ENCODE assay signal across 8 mouse cellular contexts in the genomic region with DNA sequence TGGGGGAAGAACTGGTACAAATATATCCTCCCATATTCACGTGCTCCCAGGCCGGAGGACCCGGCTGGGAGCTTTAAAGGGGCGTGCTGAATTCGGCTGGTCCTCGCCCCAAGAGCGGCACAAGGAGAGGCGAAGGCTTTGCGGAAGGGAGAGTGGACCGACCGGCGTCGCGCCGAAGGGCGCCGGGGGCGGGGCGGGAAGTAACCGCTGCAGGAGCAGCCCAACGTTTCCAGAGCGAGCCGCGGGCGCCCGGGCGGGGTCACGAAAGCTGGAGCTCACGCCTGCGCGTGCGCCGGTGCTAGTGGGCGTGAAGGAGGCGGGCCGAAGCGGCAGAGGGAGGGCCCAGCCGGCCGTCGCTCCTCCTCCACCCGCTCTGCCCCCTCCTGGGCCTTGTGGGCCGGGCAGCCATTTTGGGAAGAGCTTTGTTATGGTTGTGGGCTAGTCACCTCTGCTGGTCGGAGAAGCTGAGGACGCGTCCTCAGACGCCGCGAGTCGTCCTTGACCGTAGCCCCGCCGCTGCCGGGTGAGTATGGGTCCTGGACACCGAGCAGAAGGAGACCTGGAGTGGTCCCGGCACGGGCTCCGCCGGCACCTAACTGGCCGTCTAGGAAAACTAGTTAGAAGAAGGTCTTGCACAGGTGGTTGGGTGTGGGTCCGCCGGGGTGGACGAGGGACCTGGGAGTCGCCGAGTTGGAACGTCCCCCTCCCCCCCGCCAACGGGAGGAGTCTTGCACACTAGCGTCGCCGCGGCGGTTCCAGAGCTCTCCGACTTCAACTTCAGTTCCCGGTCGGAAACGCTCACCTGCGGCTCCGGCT. TPM values are rescaled to one million over a fixed set of nuclear protein-coding genes. Genes with fewer than 3 reads are reported as not detected.
DNase-seq lines count a peak whose midpoint lies in the region; ATAC-seq and TF ChIP-seq lines count a peak whose summit lies in the region.

Gpbp1l1 (plus strand) TSS at position 353 of the 816 bp plus-strand sequence.

- peak; percentile 63; the same call in 1 of the 2 replicates for TF ChIP-seq POLR2A in cortical plate, adult 2 months (IDR thresholded peaks at IDR 0.05; ENCODE audit: extremely low read depth, insufficient read depth, low read length)

- peak; percentile 74 for ATAC-seq in activated CD4-positive, CD25-positive, alpha-beta regulatory T cell, adult 4 months
- ATAC-seq in megakaryocyte progenitor cell, adult 5-6 weeks (replicated peaks; ENCODE audit: poor library complexity) = peak; percentile 83

- peak within 1 kb of the TSS; percentile 98 for H3K27ac ChIP-seq in cortical plate, adult 2 months (ENCODE audit: insufficient read depth, low read length)

- peak within 1 kb of the TSS; percentile 98 for H3K4me3 ChIP-seq in cortical plate, adult 2 months (ENCODE audit: insufficient read depth, low read length)

- peak; percentile 97 for DNase-seq in gastrocnemius, postnatal 10 days
- DNase-seq in induced T-regulatory cell, adult 2 months (ENCODE audit: low read depth) = peak; percentile 98
- peak; percentile 93 to 97 for DNase-seq in left cerebral cortex, adult 9 months (ENCODE audit: low spot score in 2 of 2)
- peak; percentile 97 for DNase-seq in right cerebral cortex, postnatal 14 days
- DNase-seq in urinary bladder, postnatal 36 days (ENCODE audit: low spot score in 2 of 2) = peak; percentile 97 to 98

- TF ChIP-seq CTCF in cortical plate, adult 2 months (IDR thresholded peaks at IDR 0.05; ENCODE audit: extremely low read depth, insufficient read depth, low read length) = no peak

- H3K4me1 ChIP-seq in cortical plate, adult 2 months (ENCODE audit: control insufficient read depth, insufficient read depth, low read length) = no peaks in the 10 kb centered on the region

RNA-seq across cellular contexts. Expression of gene Gpbp1l1, which starts in this region (rescaled TPM):
- 100 to 1,000 TPM in 1 of 2 experiments, 10 to 100 TPM in 1; 88.7 to 103 TPM for polyA plus RNA-seq in activated CD4-positive, CD25-positive, alpha-beta regulatory T cell, adult 4 months (2017; shearing (Covaris generic))
- 33.8 and 40.6 TPM in 2 replicates for polyA plus RNA-seq in cortical plate, adult 2 months (2012; rRNA removed)
- total RNA-seq in gastrocnemius, postnatal 10 days (2021) = 10 to 100 TPM; 32.0 to 34.3 TPM
- 80.6 and 90.1 TPM in 2 replicates for total RNA-seq in megakaryocyte progenitor cell, adult 5-6 weeks (2015)
- 143 and 169 TPM in 2 replicates for total RNA-seq in megakaryocyte progenitor cell, adult 5-6 weeks (2017)

Comparison
In these comparisons a context has a peak if more than half of its experiments do, and no peak if none do; other contexts are left out.
1. Peak in every context shown above with its lines: DNase-seq, ATAC-seq, H3K4me3 ChIP-seq and H3K27ac ChIP-seq.